Mouse (Mus musculus) heart, postnatal 0 days (tissue): ENCODE data around the gene Dkk2.

Experiments
- CTCF ChIP-seq: IDR thresholded peaks from 2 replicates; pipeline ENCODE4 v1.5.1; 2016; ENCODE audit warnings: antibody characterized with exemption, control low read depth, low read depth
- EP300 ChIP-seq: IDR thresholded peaks from 2 replicates; pipeline ENCODE4 v1.6.1; 2016; ENCODE audit warnings: antibody characterized with exemption, low read depth

DNA sequence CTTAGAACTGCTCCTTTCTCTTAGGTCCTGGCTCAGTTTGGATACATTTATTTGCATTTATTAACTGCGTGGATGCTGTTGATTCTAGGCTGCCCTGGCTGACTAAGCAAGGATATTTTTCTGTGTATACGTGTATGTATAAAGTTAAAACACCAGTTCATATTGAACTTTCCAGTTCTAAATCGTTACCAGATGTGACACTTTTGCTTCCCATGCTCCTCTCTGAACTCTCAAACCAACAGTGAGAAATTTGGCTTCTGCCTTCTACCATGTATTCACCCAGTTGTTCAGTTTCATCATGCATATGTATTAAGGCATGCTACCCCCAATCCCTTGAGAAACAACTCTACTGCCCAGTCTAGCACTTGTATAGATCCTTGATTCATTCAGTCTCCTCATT lies 45.0 kb upstream of the Dkk2 start:
- no peak for TF ChIP-seq CTCF
- no peak for TF ChIP-seq EP300
